Mouse (Mus musculus) Patski (cell line): ENCODE results near the gene Cyth1. TPM values are rescaled to one million over a fixed set of nuclear protein-coding genes. Genes with fewer than 3 reads are reported as not detected.

ENCODE experiments used
- ATAC-seq: fragments of 100-300 bp; one replicate; pipeline ENCODE4 v1.8.0; 2021
- CTCF ChIA-PET: fragments of 350-600 bp; sonication (Branson Sonifier 250); formaldehyde crosslinking; loops from one replicate; lab custom pipeline; 2022; ENCODE audit warnings: inconsistent platforms; lab: Charles Lee
- POLR2A ChIA-PET: fragments of 350-600 bp; sonication (Branson Sonifier 250); formaldehyde crosslinking; loops from one replicate; lab custom pipeline; 2022; ENCODE audit warnings: antibody characterized with exemption, inconsistent platforms; lab: Charles Lee
- DNase-seq: peaks from one replicate; pipeline ENCODE4 v3.0.0-alpha.2; 2011; ENCODE audit warnings: low read depth, low spot score
- H3K27me3 ChIP-seq: fragments of 371-371 bp; one replicate; pipeline ENCODE4 v1.5.1; 2021
- CTCF ChIP-seq: fragments of 100-300 bp; IDR thresholded peaks from one replicate; pipeline ENCODE4 v1.5.1; 2021
- in situ Hi-C: fragments of 300-500 bp; cut with MboI; formaldehyde crosslinking; loops from 3 replicates; pipeline ENCODE4 v1.11.1; 2018; ENCODE audit warnings: low pct_unique_long_range_greater_than_20kb, mixed read lengths
- polyA plus RNA-seq: library from polyadenylated mRNA; unstranded; gene quantifications from one replicate; pipeline ENCODE4 v1.2.3, GENCODE M21; 2021

Cyth1 gene
- polyA plus RNA-seq, 1 experiment from 2014 or later = 30.8 TPM

DNA sequence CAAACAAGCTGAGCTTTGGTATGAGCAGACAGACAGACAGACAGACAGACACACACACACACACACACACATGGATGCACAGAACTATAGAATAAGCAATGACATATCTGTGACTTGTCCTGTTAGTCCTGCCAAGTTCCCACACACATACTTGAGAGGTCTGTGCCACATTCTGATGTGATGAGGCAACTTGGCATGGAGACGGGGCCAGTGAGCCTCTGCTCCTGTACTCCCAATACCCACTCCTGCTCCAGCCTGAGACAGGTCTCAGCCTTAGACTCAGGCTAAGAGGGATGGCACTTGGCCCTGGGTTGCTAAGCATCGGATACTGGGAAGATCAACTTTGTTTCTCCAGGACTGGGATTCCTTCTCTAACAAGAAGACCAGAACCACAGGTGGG is 87.6 kb downstream of the Cyth1 start:
- ATAC-seq (peak; percentile 37), DNase-seq (no peak)
- ChIA-PET CTCF (interaction anchor here (1.5 kb wide), 1 partner anchor 25 kb away, joined by 3 read pairs; no protein-coding TSS in a partner anchor), POLR2A (no interaction called here)
- H3K27me3 ChIP-seq = no peaks in the 10 kb centered on the region
- no peak for TF ChIP-seq CTCF
- in situ Hi-C loops = no loop called here

DNA sequence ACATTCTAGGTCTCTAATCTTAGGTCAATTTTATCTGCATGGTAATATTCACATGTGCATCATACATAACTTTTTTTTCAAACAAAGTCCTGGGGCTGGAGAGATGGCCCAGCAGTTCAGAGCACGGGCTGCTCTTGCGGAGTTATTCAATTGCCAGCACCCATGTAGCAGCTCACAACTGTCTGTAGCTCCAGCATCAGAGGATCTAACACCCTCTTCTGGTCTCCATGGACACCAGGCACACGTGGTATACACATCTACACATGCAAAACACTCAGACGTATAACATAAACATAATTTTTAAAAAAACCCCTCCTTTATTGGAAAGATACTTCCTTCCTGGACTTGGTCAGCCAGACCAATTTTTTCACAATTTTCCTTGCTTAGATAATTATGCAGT is 89.6 kb downstream of the Cyth1 start:
- in situ Hi-C loops = no loop called here
- no peak for TF ChIP-seq CTCF
- DNase-seq (no peak), ATAC-seq (no peak)
- POLR2A ChIA-PET = interaction anchor here (1.4 kb wide), 1 partner anchor 10 kb away, joined by 3 read pairs; no protein-coding TSS in a partner anchor
- no peaks in the 10 kb centered on the region for H3K27me3 ChIP-seq
- CTCF ChIA-PET = interaction anchor here (1.4 kb wide), 1 partner anchor 44 kb away, joined by 3 read pairs; no protein-coding TSS in a partner anchor

DNA sequence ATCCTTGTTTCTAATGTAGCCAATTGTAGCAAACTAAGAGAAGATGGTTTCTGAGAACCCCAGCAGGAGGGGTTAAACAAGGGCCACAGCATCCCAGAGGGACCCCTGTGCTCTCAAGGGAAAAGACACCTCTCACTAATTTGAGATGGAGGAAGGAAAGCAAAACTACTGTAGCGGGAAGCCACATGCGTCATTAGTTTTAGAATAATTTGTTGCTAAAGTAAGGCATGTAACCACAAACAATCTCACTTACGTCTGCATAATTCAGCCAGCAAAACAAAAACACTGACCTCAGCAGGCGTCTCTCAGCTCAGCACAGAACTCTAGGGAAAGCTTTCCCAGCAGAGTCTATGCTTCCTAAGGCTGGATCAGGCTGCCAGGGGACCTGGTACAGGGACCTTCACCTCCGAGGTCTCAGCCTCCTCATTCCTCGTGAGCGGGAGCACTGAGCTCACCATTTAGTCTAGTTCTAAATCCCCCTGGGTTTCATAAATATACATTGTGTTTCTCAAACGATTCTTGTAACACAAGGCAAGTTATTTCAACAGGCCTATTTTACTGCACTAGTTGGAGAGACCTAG is 91.8 kb downstream of the Cyth1 start:
- CTCF ChIA-PET = no interaction called here
- DNase-seq (no peak), ATAC-seq (no peak)
- no peaks in the 10 kb centered on the region for H3K27me3 ChIP-seq
- TF ChIP-seq CTCF = no peak
- POLR2A ChIA-PET = no interaction called here
- in situ Hi-C loops = no loop called here

- ChIA-PET CTCF (no interaction called here), POLR2A (no interaction called here)
- ATAC-seq = no peak
- no peaks in the 10 kb centered on the region for H3K27me3 ChIP-seq
- in situ Hi-C loops = no loop called here
- DNase-seq = no peak
- no peak for TF ChIP-seq CTCF
These were observed 95.4 kb downstream of the Cyth1 start for GRCm38 (mm10) chr11:118152964-118153363.

DNA sequence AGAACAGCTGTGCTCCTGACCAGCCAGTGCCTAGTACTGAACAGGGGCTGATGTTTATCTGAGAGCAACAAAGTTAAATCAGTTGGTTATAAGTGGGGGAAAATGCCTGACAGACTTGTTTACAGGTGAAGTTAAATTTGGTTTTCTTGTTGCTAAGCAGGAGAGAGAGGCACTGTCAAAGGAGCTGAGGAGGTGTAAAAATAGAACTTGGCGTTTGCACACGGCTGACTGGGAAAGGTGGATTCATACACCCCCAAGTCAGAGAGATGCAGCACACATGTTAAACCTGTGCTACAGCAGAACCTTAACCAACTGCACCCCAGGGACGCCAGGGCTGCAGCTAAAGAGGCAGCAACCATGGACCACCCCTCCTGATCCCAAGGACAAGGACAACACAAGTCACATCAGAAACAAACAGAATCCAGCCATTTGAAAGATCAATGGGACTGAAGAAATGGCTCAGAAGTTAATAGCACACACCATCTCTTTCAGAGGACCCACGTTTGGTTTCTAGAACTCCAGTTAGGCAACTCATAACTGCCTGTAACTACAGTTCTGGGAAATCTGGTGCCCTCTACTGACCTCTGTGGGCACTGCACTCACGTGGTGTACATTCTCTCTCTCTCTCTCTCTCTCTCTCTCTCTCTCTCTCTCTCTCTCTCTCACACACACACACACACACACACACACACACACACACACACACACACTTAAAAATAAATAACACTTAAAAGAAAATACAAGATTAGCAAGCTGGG is 96.8 kb downstream of the Cyth1 start:
- POLR2A ChIA-PET = no interaction called here
- H3K27me3 ChIP-seq = no peaks in the 10 kb centered on the region
- CTCF ChIA-PET = no interaction called here
- no peak for DNase-seq
- TF ChIP-seq CTCF = no peak
- no peak for ATAC-seq
- in situ Hi-C loops = no loop called here

DNA sequence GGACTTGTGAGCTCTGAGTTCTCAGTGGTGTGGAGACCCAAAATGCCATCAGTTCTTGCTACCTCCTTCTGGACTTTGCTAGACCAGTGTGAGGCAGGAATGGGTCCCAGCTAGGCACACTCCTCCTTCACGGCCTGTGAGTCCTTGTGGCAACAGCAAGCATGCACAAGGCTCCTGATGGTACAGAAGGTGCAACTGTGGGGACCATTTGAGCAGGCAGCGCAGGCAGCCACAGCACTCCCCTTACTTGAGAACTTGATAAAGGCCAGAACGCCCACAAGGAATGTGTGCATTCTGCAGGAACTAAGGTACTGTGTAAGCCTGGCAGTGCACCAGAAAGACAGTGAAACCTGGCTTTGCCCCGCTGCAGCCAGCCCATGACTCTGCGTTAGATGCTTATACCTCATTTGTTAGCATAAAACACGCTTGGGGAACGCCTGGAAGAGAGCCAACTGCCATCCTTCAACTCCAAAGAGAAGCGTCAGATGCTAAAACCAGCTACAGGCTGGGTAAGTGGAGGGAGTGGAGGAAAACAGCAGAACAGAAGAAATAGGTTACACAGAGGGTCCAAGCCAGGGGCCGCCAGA is 98.2 kb downstream of the Cyth1 start:
- CTCF ChIA-PET = interaction anchor here (0.7 kb wide), 1 partner anchor 46 kb away, joined by 3 read pairs; no protein-coding TSS in a partner anchor
- no peak for TF ChIP-seq CTCF
- in situ Hi-C loops = no loop called here
- H3K27me3 ChIP-seq = no peaks in the 10 kb centered on the region
- ATAC-seq = peak; percentile 6
- POLR2A ChIA-PET = no interaction called here
- DNase-seq = no peak

- ATAC-seq (no peak), DNase-seq (no peak)
- CTCF ChIA-PET = no interaction called here
- no peaks in the 10 kb centered on the region for H3K27me3 ChIP-seq
- POLR2A ChIA-PET = interaction anchor here (0.6 kb wide), 1 partner anchor 106 kb away, joined by 3 read pairs; no protein-coding TSS in a partner anchor
- in situ Hi-C loops = no loop called here
- TF ChIP-seq CTCF = no peak
These were observed 100.3 kb downstream of the Cyth1 start for GRCm38 (mm10) chr11:118147877-118148637.

GRCm38 (mm10) chr11:118146446-118146845 is 101.9 kb downstream of the Cyth1 start:
- in situ Hi-C loops = no loop called here
- CTCF ChIA-PET = interaction anchor here (1.1 kb wide), 1 partner anchor 42 kb away, joined by 4 read pairs; no protein-coding TSS in a partner anchor
- no peaks in the 10 kb centered on the region for H3K27me3 ChIP-seq
- DNase-seq (no peak), ATAC-seq (no peak)
- POLR2A ChIA-PET = no interaction called here
- TF ChIP-seq CTCF = no peak

- no peaks in the 10 kb centered on the region for H3K27me3 ChIP-seq
- ChIA-PET CTCF (interaction anchor here (1.1 kb wide), 1 partner anchor 42 kb away, joined by 4 read pairs; no protein-coding TSS in a partner anchor), POLR2A (no interaction called here)
- no peak for TF ChIP-seq CTCF
- DNase-seq (no peak), ATAC-seq (peak; percentile 63)
- in situ Hi-C loops = no loop called here
These were observed 102.5 kb downstream of the Cyth1 start for GRCm38 (mm10) chr11:118145771-118146351.

GRCm38 (mm10) chr11:118145092-118145491 is 103.3 kb downstream of the Cyth1 start:
- H3K27me3 ChIP-seq = no peaks in the 10 kb centered on the region
- in situ Hi-C loops = no loop called here
- CTCF ChIA-PET = interaction anchor here (1.0 kb wide), 1 partner anchor 67 kb away, joined by 3 read pairs; no protein-coding TSS in a partner anchor
- POLR2A ChIA-PET = no interaction called here
- TF ChIP-seq CTCF = no peak
- DNase-seq (no peak), ATAC-seq (no peak)
